Mouse (Mus musculus) embryonic facial prominence, embryonic 15.5 days (tissue): Measurements from ENCODE around the gene Sema7a. TPM values are rescaled to one million over a fixed set of nuclear protein-coding genes. Genes with fewer than 3 reads are reported as not detected.

Experiments used
- ATAC-seq: fragments of 200-750 bp; cut with Nextera tagmentation; 2 replicates; pipeline ENCODE4 v1.8.0; 2017; ENCODE audit warnings: low read depth, moderate TSS enrichment; ENCODE audit not compliant: insufficient number of reproducible peaks, low FRiP score, low TSS enrichment
- H3K27ac ChIP-seq: fragments of 300-500 bp; sonication (generic); replicated peaks from 2 replicates; pipeline ENCODE4 v1.5.1; 2015; ENCODE audit warnings: mild to moderate bottlenecking, inconsistent platforms
- H3K27me3 ChIP-seq: fragments of 300-500 bp; sonication (generic); 2 replicates; pipeline ENCODE4 v1.6.1; 2015; ENCODE audit warnings: inconsistent platforms
- H3K36me3 ChIP-seq: fragments of 300-500 bp; sonication (generic); 2 replicates; pipeline ENCODE4 v1.6.1; 2015; ENCODE audit warnings: mild to moderate bottlenecking, inconsistent platforms
- H3K4me1 ChIP-seq: fragments of 300-500 bp; sonication (generic); 2 replicates; pipeline ENCODE4 v1.6.1; 2015; ENCODE audit warnings: inconsistent platforms
- H3K4me2 ChIP-seq: fragments of 300-500 bp; sonication (generic); replicated peaks from 2 replicates; pipeline ENCODE4 v1.6.1; 2015; ENCODE audit warnings: mild to moderate bottlenecking, inconsistent platforms
- H3K4me3 ChIP-seq: fragments of 300-500 bp; sonication (generic); replicated peaks from 2 replicates; pipeline ENCODE4 v1.5.1; 2015; ENCODE audit warnings: mild to moderate bottlenecking, inconsistent platforms
- H3K9ac ChIP-seq: fragments of 300-500 bp; sonication (generic); 2 replicates; pipeline ENCODE4 v1.6.1; 2015; ENCODE audit warnings: inconsistent platforms
- H3K9me3 ChIP-seq: fragments of 300-500 bp; sonication (generic); replicated peaks from 2 replicates; pipeline ENCODE4 v1.6.1; 2016; ENCODE audit warnings: inconsistent platforms
- WGBS: fragments of 180-500 bp; shearing (Covaris S2); methylation state at CpG from one replicate; pipeline ENCODE4 v1.1.7; 2015; 5-methylcytosine and 5-hydroxymethylcytosine counted together
- polyA plus RNA-seq: library from polyadenylated mRNA; unstranded; fragments of >200 nt; fragmentation: Nextera tagmentation; extraction: Ambion mirVana; gene quantifications from 2 replicates; pipeline ENCODE4 v1.2.1, GENCODE M21; 2015

Sema7a gene
- polyA plus RNA-seq, 1 experiment from 2014 or later = 0.65 TPM

- Histone ChIP-seq H3K4me3 (peak overlapping the region; percentile 70), H3K36me3 (no peaks in the 10 kb centered on the region), H3K9me3 (no peaks in the 10 kb centered on the region), H3K27ac (peak overlapping the region; percentile 39; the same call in 1 of the 2 replicates), H3K27me3 (peaks cover 56% of the 10 kb centered on the region), H3K9ac (peak overlapping the region; percentile 53), H3K4me1 (peaks cover 34% of the 10 kb centered on the region), H3K4me2 (peak overlapping the region; percentile 99)
- WGBS = 0% methylated on average over 44 of the region's 44 CpGs
- peak; percentile 26 for ATAC-seq
These were observed 460 bp downstream of the Sema7a start for GRCm38 (mm10) chr9:57940349-57940794.

DNA sequence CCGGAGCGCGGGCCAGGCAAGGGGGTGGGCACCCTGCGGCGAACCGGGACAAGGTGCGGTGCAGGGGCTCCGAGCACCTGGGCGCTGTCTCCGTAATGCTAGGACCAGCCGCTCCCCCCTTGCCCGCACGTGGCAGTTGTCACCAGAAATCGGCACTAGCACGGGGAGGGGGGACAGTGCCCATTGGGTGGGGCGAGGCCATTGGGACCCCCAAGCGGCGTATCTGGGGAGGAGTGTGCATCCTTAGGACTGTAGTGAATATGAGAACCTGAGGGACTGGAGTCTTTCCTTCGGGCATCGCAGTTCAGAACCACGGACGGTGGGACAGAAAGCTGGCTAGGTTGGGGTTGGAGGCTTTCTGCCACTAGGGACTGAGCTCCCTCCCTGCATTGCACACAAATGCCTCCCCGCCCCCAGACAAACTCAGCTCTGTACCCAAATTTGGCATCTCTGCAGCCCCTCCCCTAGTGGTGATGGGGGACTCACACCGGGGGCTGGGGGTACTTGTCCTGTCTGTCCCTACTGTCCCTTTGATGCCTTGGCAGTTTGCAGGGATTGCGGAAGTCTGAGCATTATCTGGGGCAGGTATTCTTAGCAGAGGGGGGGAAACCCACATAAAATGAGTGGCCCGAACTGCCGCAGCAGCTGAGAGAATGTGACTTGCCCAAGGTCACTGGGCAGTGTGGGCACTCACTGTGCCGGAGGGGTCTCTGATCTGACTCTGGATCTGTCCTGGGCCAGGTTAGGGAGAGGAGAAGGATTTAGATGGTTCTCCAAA lies 1.1 kb downstream of the Sema7a start:
- peak overlapping the region; percentile 70 for H3K4me3 ChIP-seq
- 5% methylated on average over 28 of the region's 28 CpGs for WGBS
- no peaks in the 10 kb centered on the region for H3K36me3 ChIP-seq
- H3K9ac ChIP-seq = peak overlapping the region; percentile 53; the same call in 1 of the 2 replicates
- H3K4me2 ChIP-seq = peak overlapping the region; percentile 99
- peaks cover 56% of the 10 kb centered on the region for H3K27me3 ChIP-seq
- H3K27ac ChIP-seq = no peak overlapping the region
- ATAC-seq = no peak
- no peaks in the 10 kb centered on the region for H3K9me3 ChIP-seq
- peaks cover 37% of the 10 kb centered on the region for H3K4me1 ChIP-seq

GRCm38 (mm10) chr9:57942039-57942438 lies 2.1 kb downstream of the Sema7a start:
- 60% methylated on average over 2 of the region's 2 CpGs for WGBS
- peaks cover 38% of the 10 kb centered on the region for H3K4me1 ChIP-seq
- H3K27ac ChIP-seq = no peak overlapping the region
- peak overlapping the region; percentile 99; the same call in 1 of the 2 replicates for H3K4me2 ChIP-seq
- no peaks in the 10 kb centered on the region for H3K36me3 ChIP-seq
- H3K9ac ChIP-seq = no peak overlapping the region
- peaks cover 54% of the 10 kb centered on the region for H3K27me3 ChIP-seq
- no peaks in the 10 kb centered on the region for H3K9me3 ChIP-seq
- no peak overlapping the region for H3K4me3 ChIP-seq
- ATAC-seq = no peak; the same call in 1 of the 2 replicates

DNA sequence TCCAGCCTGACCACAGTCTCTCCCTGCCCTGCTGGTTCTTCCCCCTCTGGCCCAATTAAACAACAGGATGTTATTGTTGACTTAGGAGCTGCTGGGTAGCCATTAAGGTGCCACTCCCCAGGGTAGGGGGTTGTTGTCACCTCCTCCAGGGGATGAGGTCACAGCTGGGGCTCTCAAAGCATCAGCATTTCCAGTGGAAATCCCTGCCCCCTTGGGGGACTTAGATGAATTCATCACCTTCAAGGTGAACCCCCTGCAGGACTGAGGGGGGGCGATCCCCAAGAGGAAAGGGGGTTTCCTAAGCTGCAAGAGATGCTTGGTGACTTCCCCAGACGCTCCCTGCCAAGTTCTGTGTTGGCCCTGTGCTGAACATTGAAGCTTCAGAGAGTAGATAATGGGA lies 3.2 kb downstream of the Sema7a start:
- peaks cover 40% of the 10 kb centered on the region for H3K4me1 ChIP-seq
- H3K27me3 ChIP-seq = peaks cover 50% of the 10 kb centered on the region
- 27% methylated on average over 2 of the region's 2 CpGs for WGBS
- H3K4me3 ChIP-seq = no peak overlapping the region
- H3K9me3 ChIP-seq = no peaks in the 10 kb centered on the region
- no peak overlapping the region for H3K9ac ChIP-seq
- H3K36me3 ChIP-seq = no peaks in the 10 kb centered on the region
- H3K4me2 ChIP-seq = no peak overlapping the region
- no peak overlapping the region for H3K27ac ChIP-seq
- no peak for ATAC-seq

DNA sequence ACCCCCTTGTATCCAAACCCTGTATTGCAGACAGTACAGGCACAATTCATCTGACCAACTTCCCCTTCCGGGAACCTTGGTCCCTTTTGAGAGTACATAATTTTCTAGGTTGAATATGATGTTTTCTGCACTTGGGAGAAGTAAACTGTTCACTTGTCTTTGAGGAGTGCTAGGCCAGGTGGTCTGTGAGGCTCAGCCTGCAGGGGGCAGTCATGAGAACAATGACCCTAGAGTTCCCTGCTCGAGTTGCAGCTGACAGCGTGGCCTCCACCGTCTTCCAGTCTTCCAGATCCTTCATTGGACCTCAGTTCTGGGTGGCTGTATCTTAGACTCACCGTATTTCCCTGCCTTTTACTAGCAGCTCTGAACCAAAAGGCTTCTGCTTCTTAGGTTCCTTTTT lies 4.7 kb downstream of the Sema7a start:
- H3K27ac ChIP-seq = no peak overlapping the region
- no peak overlapping the region for H3K9ac ChIP-seq
- 28% methylated on average over 5 of the region's 5 CpGs for WGBS
- H3K4me1 ChIP-seq = peaks cover 31% of the 10 kb centered on the region
- H3K4me3 ChIP-seq = no peak overlapping the region
- peaks cover 41% of the 10 kb centered on the region for H3K27me3 ChIP-seq
- no peaks in the 10 kb centered on the region for H3K9me3 ChIP-seq
- no peaks in the 10 kb centered on the region for H3K36me3 ChIP-seq
- no peak overlapping the region for H3K4me2 ChIP-seq
- no peak for ATAC-seq

- H3K4me1 ChIP-seq = peaks cover 29% of the 10 kb centered on the region
- H3K4me3 ChIP-seq = no peak overlapping the region
- no peaks in the 10 kb centered on the region for H3K9me3 ChIP-seq
- H3K9ac ChIP-seq = no peak overlapping the region
- no peak for ATAC-seq
- H3K27me3 ChIP-seq = peaks cover 37% of the 10 kb centered on the region
- no peak overlapping the region for H3K27ac ChIP-seq
- H3K4me2 ChIP-seq = no peak overlapping the region
- 59% methylated on average over 8 of the region's 8 CpGs for WGBS
- no peaks in the 10 kb centered on the region for H3K36me3 ChIP-seq
These were observed 6.1 kb downstream of the Sema7a start for GRCm38 (mm10) chr9:57945771-57946616.

DNA sequence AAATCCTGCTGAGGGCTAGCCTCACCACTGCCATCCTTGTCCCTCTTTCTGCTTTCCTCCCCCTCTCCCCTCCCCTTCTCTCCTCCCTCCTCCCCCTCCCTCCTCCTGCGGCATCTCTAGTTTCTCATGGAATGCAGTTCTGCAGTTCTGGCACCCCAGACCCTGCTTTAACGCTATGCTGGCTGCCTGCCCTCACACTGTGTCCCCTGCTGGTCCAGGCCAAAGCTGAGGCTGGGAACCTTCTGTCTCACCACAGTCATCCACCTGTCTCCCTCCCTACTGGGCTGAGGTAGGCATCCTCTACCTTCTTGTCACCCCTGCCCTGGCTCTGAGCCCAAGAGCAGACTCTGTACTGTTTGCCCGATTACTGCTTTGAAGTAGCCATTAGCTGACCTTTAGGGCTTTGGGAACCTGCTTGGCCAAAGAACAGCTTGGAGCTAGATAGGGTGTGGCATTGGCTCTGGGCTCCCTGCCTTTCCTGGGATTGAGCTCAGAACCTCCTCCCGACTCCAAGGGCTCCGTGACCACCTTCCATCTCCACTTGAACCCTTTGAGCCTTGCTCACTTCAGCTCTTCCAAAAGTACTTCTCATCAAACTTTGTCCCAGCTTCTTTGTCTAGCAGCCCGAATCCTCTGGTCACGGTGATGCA lies 7.6 kb downstream of the Sema7a start:
- H3K27ac ChIP-seq = no peak overlapping the region
- H3K9ac ChIP-seq = no peak overlapping the region
- H3K36me3 ChIP-seq = no peaks in the 10 kb centered on the region
- ATAC-seq = no peak
- H3K27me3 ChIP-seq = peaks cover 22% of the 10 kb centered on the region
- no peak overlapping the region for H3K4me3 ChIP-seq
- no peaks in the 10 kb centered on the region for H3K9me3 ChIP-seq
- 49% methylated on average over 7 of the region's 7 CpGs for WGBS
- peaks cover 36% of the 10 kb centered on the region for H3K4me1 ChIP-seq
- no peak overlapping the region for H3K4me2 ChIP-seq

DNA sequence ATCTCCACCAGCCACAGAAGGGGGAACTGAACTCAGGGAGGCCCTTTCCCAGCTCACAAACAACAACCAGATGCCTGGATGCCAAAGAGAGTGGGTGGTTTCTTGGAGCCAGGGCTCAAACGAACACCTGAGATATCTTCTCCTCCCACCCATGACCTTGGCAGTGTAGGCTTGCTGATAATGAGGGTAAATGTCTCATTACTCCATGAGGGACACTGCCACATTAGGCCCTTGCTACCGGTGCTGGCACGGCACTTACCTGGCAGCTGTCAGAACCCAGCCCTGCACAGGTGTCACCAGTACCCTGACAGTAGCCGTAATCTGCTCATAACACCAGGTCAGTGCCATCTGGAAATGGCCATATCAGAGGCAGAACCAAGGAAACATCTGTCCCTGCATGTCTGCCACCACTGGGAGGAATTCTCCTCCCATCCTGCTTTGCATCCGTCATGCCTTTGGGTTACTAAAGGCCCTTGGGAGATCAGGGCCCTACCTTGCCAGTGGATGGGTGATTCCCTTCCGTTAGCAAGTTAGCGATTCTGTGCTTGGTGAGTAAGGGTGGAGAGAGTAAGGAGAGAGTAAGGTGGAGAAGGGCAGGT lies 8.5 kb downstream of the Sema7a start:
- H3K9ac ChIP-seq = no peak overlapping the region
- peaks cover 37% of the 10 kb centered on the region for H3K4me1 ChIP-seq
- H3K4me2 ChIP-seq = no peak overlapping the region
- H3K4me3 ChIP-seq = no peak overlapping the region
- peaks cover 14% of the 10 kb centered on the region for H3K27me3 ChIP-seq
- no peaks in the 10 kb centered on the region for H3K36me3 ChIP-seq
- H3K27ac ChIP-seq = no peak overlapping the region
- no peaks in the 10 kb centered on the region for H3K9me3 ChIP-seq
- no peak for ATAC-seq
- WGBS = 73% methylated on average over 7 of the region's 7 CpGs

DNA sequence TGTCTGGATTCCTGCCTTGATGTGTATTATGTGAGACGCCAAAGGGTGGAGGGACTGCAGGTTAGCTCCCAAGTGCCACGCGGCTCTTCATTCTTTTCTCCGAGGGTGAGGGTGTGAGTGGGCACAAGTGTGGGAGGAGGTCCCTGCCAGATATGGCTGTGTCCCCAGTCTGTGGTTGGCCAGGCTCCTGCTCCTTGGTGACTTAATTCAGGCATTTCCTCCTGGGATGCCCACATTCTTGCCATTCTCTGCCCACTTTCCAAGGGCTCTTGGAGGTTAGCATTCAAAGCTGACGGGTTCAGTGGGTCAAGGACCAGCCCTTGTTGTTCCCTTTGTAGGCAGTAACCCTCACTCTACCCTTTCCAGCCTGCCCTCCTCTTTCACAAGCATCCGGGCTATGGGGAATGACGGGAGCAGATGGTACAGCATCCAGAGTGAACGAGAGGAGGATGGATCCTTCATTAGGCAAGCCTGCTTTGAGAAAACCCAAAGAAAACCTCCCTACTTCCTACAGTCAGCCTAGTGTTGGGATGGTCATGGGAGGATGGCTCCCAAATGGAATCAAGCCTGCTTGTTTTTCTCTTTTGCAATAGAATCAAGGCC lies 9.3 kb downstream of the Sema7a start:
- Histone ChIP-seq H3K4me1 (peaks cover 37% of the 10 kb centered on the region), H3K27me3 (peaks cover 10% of the 10 kb centered on the region; the same call in 1 of the 2 replicates), H3K4me2 (no peak overlapping the region), H3K27ac (no peak overlapping the region), H3K9ac (no peak overlapping the region), H3K36me3 (no peaks in the 10 kb centered on the region), H3K4me3 (no peak overlapping the region), H3K9me3 (no peaks in the 10 kb centered on the region)
- no peak for ATAC-seq
- WGBS = 81% methylated on average over 8 of the region's 8 CpGs

GRCm38 (mm10) chr9:57949879-57950278 lies 10.0 kb downstream of the Sema7a start:
- peaks cover 37% of the 10 kb centered on the region for H3K4me1 ChIP-seq
- no peak overlapping the region for H3K4me2 ChIP-seq
- H3K4me3 ChIP-seq = no peak overlapping the region
- 34% methylated on average over 8 of the region's 8 CpGs for WGBS
- no peak overlapping the region for H3K9ac ChIP-seq
- no peaks in the 10 kb centered on the region for H3K36me3 ChIP-seq
- H3K9me3 ChIP-seq = no peaks in the 10 kb centered on the region
- H3K27ac ChIP-seq = no peak overlapping the region
- peaks cover 7% of the 10 kb centered on the region; the same call in 1 of the 2 replicates for H3K27me3 ChIP-seq
- ATAC-seq = 0 out of 2 replicates have a peak, but pooled peaks have one; percentile 2
